Mouse (Mus musculus): Measurements from ENCODE around the gene Zfp804b.

- TF ChIP-seq CTCF (IDR thresholded peaks at IDR 0.05; ENCODE audit: borderline replicate concordance, control insufficient read depth, extremely low read depth, insufficient read depth, low read length, poor library complexity) (no peak), POLR2A (IDR thresholded peaks at IDR 0.05; ENCODE audit: control insufficient read depth, extremely low read depth, insufficient read depth, low read length, poor library complexity) (no peak)
Measured at GRCm38 (mm10) chr5:7177589-7177988, 167.0 kb downstream of the Zfp804b start.
